Mouse (Mus musculus) midbrain, embryonic 14.5 days (tissue): Measurements from ENCODE around the gene Cbs. TPM values are rescaled to one million over a fixed set of nuclear protein-coding genes. Genes with fewer than 3 reads are reported as not detected.

Experiments
- ATAC-seq: fragments of 200-750 bp; cut with Nextera tagmentation; 2 replicates; pipeline ENCODE4 v1.8.0; 2017; ENCODE audit warnings: moderate number of reproducible peaks, moderate library complexity; ENCODE audit not compliant: low FRiP score, low TSS enrichment
- DNase-seq: peaks from one replicate; pipeline ENCODE4 v3.0.0-alpha.2; 2015
- H3K27ac ChIP-seq: fragments of 300-500 bp; sonication (generic); replicated peaks from 2 replicates; pipeline ENCODE4 v1.5.1; 2014; ENCODE audit warnings: mild to moderate bottlenecking, low read depth, low read length, moderate library complexity
- H3K27me3 ChIP-seq: fragments of 300-500 bp; sonication (generic); 2 replicates; pipeline ENCODE4 v1.6.1; 2014; ENCODE audit warnings: low read length, control low read depth, mixed read lengths; ENCODE audit not compliant: control insufficient read depth, insufficient read depth
- H3K36me3 ChIP-seq: fragments of 300-500 bp; sonication (generic); 2 replicates; pipeline ENCODE4 v1.6.1; 2014; ENCODE audit warnings: low read length, control low read depth; ENCODE audit not compliant: control insufficient read depth, insufficient read depth
- H3K4me1 ChIP-seq: fragments of 300-500 bp; sonication (generic); 2 replicates; pipeline ENCODE4 v1.6.1; 2014; ENCODE audit warnings: mild to moderate bottlenecking, antibody characterized with exemption, low read length, control low read depth; ENCODE audit not compliant: control insufficient read depth, insufficient read depth
- H3K4me2 ChIP-seq: fragments of 300-500 bp; sonication (generic); 2 replicates; pipeline ENCODE4 v1.6.1; 2014; ENCODE audit warnings: mild to moderate bottlenecking, low read length, moderate library complexity
- H3K4me3 ChIP-seq: fragments of 300-500 bp; sonication (generic); replicated peaks from 2 replicates; pipeline ENCODE4 v1.5.1; 2014; ENCODE audit warnings: low read depth, low read length
- H3K9ac ChIP-seq: fragments of 300-500 bp; sonication (generic); replicated peaks from 2 replicates; pipeline ENCODE4 v1.6.1; 2014; ENCODE audit warnings: mild to moderate bottlenecking, low read length, moderate library complexity
- H3K9me3 ChIP-seq: fragments of 300-500 bp; sonication (generic); 2 replicates; pipeline ENCODE4 v1.6.1; 2016; ENCODE audit warnings: low read length, control low read depth, mixed read lengths; ENCODE audit not compliant: control insufficient read depth
- WGBS: fragments of 180-500 bp; shearing (Covaris S2); extraction: QIAGEN DNeasy Blood & Tissue Kit; methylation state at CpG from one replicate; pipeline ENCODE4 v1.1.7; 2014; 5-methylcytosine and 5-hydroxymethylcytosine counted together
- polyA plus RNA-seq: library from polyadenylated mRNA; unstranded; fragments of >200 nt; fragmentation: Nextera tagmentation; extraction: Ambion mirVana; gene quantifications from 2 replicates; pipeline ENCODE4 v1.2.1, GENCODE M21; 2014

The Cbs gene
- polyA plus RNA-seq, 1 experiment from 2014 or later, result 4.9 TPM

DNA sequence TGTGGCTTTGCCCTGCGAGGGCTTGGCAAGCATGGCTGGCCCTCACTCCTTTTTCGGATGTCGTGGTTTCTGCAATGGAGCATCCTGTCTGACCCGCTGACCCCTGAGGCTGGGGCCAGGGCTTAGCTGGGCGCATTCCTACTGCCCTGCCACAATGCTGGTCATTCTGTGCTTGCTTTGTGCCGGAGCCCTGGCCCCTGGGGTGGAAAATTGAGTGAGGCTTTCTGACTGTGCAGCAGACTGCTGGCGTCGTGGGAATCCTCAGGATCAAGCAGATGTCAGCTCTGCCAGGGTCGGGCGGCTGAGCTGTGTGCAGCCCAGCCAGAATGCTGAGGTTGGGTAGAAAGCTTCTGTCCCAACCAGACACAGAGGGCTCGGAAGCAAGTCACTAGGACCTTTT is 33.1 kb upstream of the Cbs start:
- WGBS, result 7% methylated on average over 11 of the region's 11 CpGs
- ATAC-seq, result no peak
- no peak for DNase-seq

GRCm38 (mm10) chr17:31668306-31668705 is 31.3 kb upstream of the Cbs start:
- H3K9ac ChIP-seq, result no peak overlapping the region
- H3K27me3 ChIP-seq, result no peaks in the 10 kb centered on the region
- H3K4me2 ChIP-seq, result no peak overlapping the region
- no peaks in the 10 kb centered on the region for H3K9me3 ChIP-seq
- no peaks in the 10 kb centered on the region for H3K36me3 ChIP-seq
- 82% methylated on average over 8 of the region's 9 CpGs for WGBS
- DNase-seq (no peak), ATAC-seq (no peak)
- 0 out of 2 replicates have a peak, but pooled peaks cover 3% of the 10 kb centered on the region for H3K4me1 ChIP-seq
- H3K27ac ChIP-seq, result no peak overlapping the region
- H3K4me3 ChIP-seq, result no peak overlapping the region

More for the DNA sequence above, 33.1 kb upstream of the Cbs start:
- Histone ChIP-seq H3K27ac (no peak overlapping the region), H3K36me3 (no peaks in the 10 kb centered on the region), H3K4me3 (no peak overlapping the region), H3K9ac (no peak overlapping the region), H3K27me3 (no peaks in the 10 kb centered on the region), H3K4me1 (0 out of 2 replicates have a peak, but pooled peaks cover 3% of the 10 kb centered on the region), H3K9me3 (no peaks in the 10 kb centered on the region), H3K4me2 (no peak overlapping the region)

DNA sequence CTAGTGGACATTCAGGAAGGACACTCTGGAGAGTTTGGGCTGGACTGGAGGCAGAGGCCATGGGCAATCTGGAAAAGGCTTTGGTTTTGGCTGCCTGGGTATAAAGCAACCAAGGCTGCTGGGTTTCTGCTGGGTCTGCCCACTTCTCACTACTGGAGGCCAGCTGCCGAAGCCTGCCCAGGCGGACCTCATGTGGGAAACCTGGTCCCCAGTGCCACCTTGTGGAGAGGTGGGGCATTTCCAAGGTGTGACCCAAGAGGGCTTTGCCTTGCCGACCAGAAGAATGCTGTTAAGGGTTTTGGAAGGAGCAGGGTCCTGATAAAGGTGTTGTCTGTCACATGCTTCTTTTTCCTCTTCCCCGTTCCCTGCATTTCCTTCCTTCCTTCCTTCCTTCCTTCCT is 27.7 kb upstream of the Cbs start:
- Histone ChIP-seq H3K27ac (no peak overlapping the region), H3K9me3 (no peaks in the 10 kb centered on the region), H3K4me1 (no peaks in the 10 kb centered on the region), H3K4me3 (no peak overlapping the region), H3K4me2 (no peak overlapping the region), H3K9ac (no peak overlapping the region), H3K27me3 (no peaks in the 10 kb centered on the region), H3K36me3 (no peaks in the 10 kb centered on the region)
- no peak; the same call in 1 of the 2 replicates for ATAC-seq
- DNase-seq, result peak; percentile 85
- WGBS, result 13% methylated on average over 4 of the region's 4 CpGs

DNA sequence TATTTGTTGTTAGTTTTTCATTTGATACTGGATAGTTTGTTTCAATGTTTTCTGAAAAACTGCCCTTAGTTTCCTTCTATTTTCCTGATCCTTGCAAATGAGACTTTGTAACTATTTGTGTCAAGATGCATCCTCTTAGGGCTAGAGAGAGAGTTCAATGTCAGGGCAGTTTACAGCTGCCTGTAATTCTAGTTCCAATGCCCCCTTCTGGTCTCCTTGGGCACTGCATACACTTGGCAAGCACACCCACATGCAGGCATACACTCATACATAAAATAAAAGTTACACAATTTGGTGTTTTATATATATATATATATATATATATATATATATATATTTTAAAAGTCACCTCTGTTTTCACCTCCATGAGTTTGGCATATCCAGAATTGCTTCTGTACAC is 25.8 kb upstream of the Cbs start:
- Histone ChIP-seq H3K4me3 (no peak overlapping the region), H3K4me2 (no peak overlapping the region), H3K27me3 (no peaks in the 10 kb centered on the region), H3K9ac (no peak overlapping the region), H3K36me3 (no peaks in the 10 kb centered on the region), H3K4me1 (no peaks in the 10 kb centered on the region), H3K27ac (no peak overlapping the region), H3K9me3 (no peaks in the 10 kb centered on the region)
- ATAC-seq, result no peak
- no peak for DNase-seq

- Histone ChIP-seq H3K4me3 (no peak overlapping the region), H3K4me2 (no peak overlapping the region), H3K4me1 (peaks cover 8% of the 10 kb centered on the region), H3K27me3 (no peaks in the 10 kb centered on the region), H3K27ac (no peak overlapping the region), H3K9me3 (no peaks in the 10 kb centered on the region), H3K9ac (no peak overlapping the region), H3K36me3 (peaks cover 4% of the 10 kb centered on the region)
- no peak for DNase-seq
- no peak for ATAC-seq
- WGBS, result 76% methylated on average over 8 of the region's 8 CpGs
Measured at GRCm38 (mm10) chr17:31660661-31661250, 23.7 kb upstream of the Cbs start.

GRCm38 (mm10) chr17:31658468-31659185 is 21.6 kb upstream of the Cbs start, which contains the start of gene U2af1:
U2af1 (minus strand) TSS chr17:31658892.
- H3K4me1 ChIP-seq, result peaks cover 8% of the 10 kb centered on the region
- under 1% methylated on average over 77 of the region's 77 CpGs for WGBS
- H3K27ac ChIP-seq, result peak within 1 kb of the TSS; percentile 85
- H3K27me3 ChIP-seq, result no peaks in the 10 kb centered on the region
- ATAC-seq (peak; percentile 98), DNase-seq (peak; percentile 100)
- peaks cover 17% of the 10 kb centered on the region for H3K36me3 ChIP-seq
- H3K4me2 ChIP-seq, result peak within 1 kb of the TSS; percentile 92
- peak within 1 kb of the TSS; percentile 96 for H3K4me3 ChIP-seq
- H3K9ac ChIP-seq, result peak within 1 kb of the TSS; percentile 91
- no peaks in the 10 kb centered on the region for H3K9me3 ChIP-seq

DNA sequence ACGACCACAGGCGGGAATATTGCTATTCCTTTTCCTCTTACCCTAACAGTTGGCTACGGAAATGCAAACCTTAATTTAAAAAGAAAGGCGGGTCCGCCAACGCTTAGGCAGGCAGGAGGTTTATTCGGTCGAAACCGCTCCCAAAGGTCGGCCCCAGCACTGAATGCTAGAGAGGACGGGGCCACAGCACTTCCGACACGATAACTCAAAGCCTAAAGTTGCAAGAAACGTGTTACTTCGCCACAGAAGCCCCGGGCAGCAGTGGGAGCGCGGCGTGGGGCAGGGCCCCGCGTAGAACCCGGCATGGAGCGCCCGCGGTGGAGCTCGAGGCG is 21.1 kb upstream of the Cbs start:
- DNase-seq (peak; percentile 30), ATAC-seq (no peak)
- WGBS, result 0% methylated on average over 26 of the region's 27 CpGs
- Histone ChIP-seq H3K9ac (peak overlapping the region; percentile 91), H3K36me3 (peaks cover 22% of the 10 kb centered on the region), H3K4me2 (peak overlapping the region; percentile 92), H3K9me3 (no peaks in the 10 kb centered on the region), H3K4me3 (peak overlapping the region; percentile 96), H3K4me1 (peaks cover 8% of the 10 kb centered on the region), H3K27ac (peak overlapping the region; percentile 82), H3K27me3 (no peaks in the 10 kb centered on the region)

- Histone ChIP-seq H3K9ac (peak overlapping the region; percentile 91), H3K27ac (no peak overlapping the region; the same call in 1 of the 2 replicates), H3K4me1 (peaks cover 8% of the 10 kb centered on the region), H3K27me3 (no peaks in the 10 kb centered on the region), H3K4me3 (peak overlapping the region; percentile 96), H3K36me3 (peaks cover 29% of the 10 kb centered on the region), H3K9me3 (no peaks in the 10 kb centered on the region), H3K4me2 (peak overlapping the region; percentile 92)
- ATAC-seq, result no peak
- 54% methylated on average over 12 of the region's 12 CpGs for WGBS
- no peak for DNase-seq
Measured at GRCm38 (mm10) chr17:31657141-31657983, 20.3 kb upstream of the Cbs start.
